Comparison of ENCODE assay signal across 12 mouse cellular contexts in the genomic region with DNA sequence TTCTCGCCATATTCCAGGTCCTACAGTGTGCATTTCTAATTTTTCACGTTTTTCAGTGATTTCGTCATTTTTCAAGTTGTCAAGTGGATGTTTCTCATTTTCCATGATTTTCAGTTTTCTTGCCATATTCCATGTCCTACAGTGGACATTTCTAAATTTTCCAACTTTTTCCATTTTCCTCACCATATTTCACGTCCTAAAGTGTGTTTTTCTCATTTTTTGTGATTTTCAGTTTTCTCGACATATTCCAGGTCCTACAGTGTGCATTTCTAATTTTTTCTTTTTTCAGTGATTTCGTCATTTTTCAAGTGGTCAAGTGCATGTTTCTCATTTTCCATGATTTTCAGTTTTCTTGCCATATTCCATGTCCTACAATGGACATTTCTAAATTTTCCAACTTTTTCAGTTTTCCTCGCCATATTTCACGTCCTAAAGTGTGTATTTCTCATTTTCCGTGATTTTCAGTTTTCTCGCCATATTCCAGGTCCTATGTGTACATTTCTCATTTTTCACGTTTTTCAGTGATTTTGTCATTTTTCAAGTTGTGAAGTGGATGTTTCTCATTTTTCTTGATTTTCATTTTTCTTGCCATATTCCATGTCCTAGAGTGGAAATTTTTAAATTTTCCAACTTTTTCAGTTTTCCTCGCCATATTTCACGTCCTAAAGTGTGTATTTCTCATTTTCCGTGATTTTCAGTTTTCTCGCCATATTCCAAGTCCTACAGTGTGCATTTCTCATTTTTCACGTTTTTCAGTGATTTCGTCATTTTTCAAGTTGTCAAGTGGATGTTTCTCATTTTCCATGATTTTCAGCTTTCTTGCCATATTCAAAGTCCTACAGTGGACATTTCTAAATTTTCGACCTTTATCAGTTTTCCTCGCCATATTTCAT. TPM values are rescaled to one million over a fixed set of nuclear protein-coding genes. Genes with fewer than 3 reads are reported as not detected.
DNase-seq lines count a peak whose midpoint lies in the region; ATAC-seq lines count a peak whose summit lies in the region.
"Not testable (repeated sequence)": the region's sequence is repeated elsewhere in the genome, so short reads cannot be mapped to it uniquely, and the experiment has no call there.
"Had no signal": no experiment of that assay in that cellular context is flagged by ENCODE, and none has a peak within 500 bp of the region (broad histone marks: within the 10 kb centered on the region; RNA-seq: fewer than 3 reads in every experiment).

No protein-coding gene starts in this region.

- not testable (repeated sequence) for H3K27ac ChIP-seq in limb, embryonic 13.5 days; midbrain, embryonic 13.5 days

- H3K4me1 ChIP-seq in limb, embryonic 13.5 days; midbrain, embryonic 13.5 days (replicated peaks): not testable (repeated sequence)

- H3K36me3 ChIP-seq in limb, embryonic 13.5 days; midbrain, embryonic 13.5 days: not testable (repeated sequence)

- ATAC-seq in limb, embryonic 13.5 days (ENCODE audit: low FRiP score, low read depth) = peak; percentile 64; the same call in 1 of the 2 replicates
- ATAC-seq in midbrain, embryonic 13.5 days = peak; percentile 79

- not testable (repeated sequence) for H3K9ac ChIP-seq in limb, embryonic 13.5 days; midbrain, embryonic 13.5 days (replicated peaks)

- H3K9me3 ChIP-seq in limb, embryonic 13.5 days; midbrain, embryonic 13.5 days: not testable (repeated sequence)

- DNase-seq in cerebellum, postnatal 10 days = peak; percentile 58 to 66
- DNase-seq in frontal cortex, postnatal 36 days (ENCODE audit: low spot score in 2 of 2) = peak; percentile 3 to 36
- peak; percentile 65 for DNase-seq in heart, postnatal 4 days
- DNase-seq in kidney, postnatal 36 days = peak; percentile 74 to 78
- DNase-seq in spleen, postnatal 10 days (ENCODE audit: low spot score in 2 of 2) = peak; percentile 80 to 83

- not testable (repeated sequence) for H3K4me3 ChIP-seq in limb, embryonic 13.5 days; midbrain, embryonic 13.5 days (replicated peaks)

- H3K27me3 ChIP-seq in limb, embryonic 13.5 days; midbrain, embryonic 13.5 days: not testable (repeated sequence)

- 75% methylated on average over 17 of the region's 19 CpGs for WGBS in limb, embryonic 13.5 days
- WGBS in midbrain, embryonic 13.5 days = 80% methylated on average over 16 of the region's 19 CpGs

- not testable (repeated sequence) for H3K4me2 ChIP-seq in limb, embryonic 13.5 days (replicated peaks); midbrain, embryonic 13.5 days (replicated peaks)

RNA-seq across cellular contexts. Expression of gene Gm10719, which starts 2.9 kb away (rescaled TPM):
- total RNA-seq in heart, postnatal 4 days (2021) = under 1 TPM; 0.52 to 0.54 TPM
- not detected in 2 replicates for polyA plus RNA-seq in limb, embryonic 13.5 days (2015; fragmentation: Nextera tagmentation; extraction: Ambion mirVana)
- polyA plus RNA-seq in midbrain, embryonic 13.5 days (2015; fragmentation: Nextera tagmentation; extraction: Ambion mirVana) = 1.3 and 1.4 TPM in 2 replicates
- polyA plus RNA-seq: cortical plate, adult 2 months; heart, postnatal 0 days; midbrain, embryonic 10.5 days; Patski; stomach, embryonic 15.5 days had no signal

RNA-seq across cellular contexts. Expression of gene Gm10718, which starts 3.3 kb away (rescaled TPM):
- 1 to 10 TPM in 1 of 2 experiments, under 1 TPM in 1; 0.45 to 1.1 TPM for total RNA-seq in heart, postnatal 4 days (2021)
- polyA plus RNA-seq in limb, embryonic 13.5 days (2015; fragmentation: Nextera tagmentation; extraction: Ambion mirVana) = 0.47 TPM in 1 of 2 replicates, not detected in the other
- 2.0 and 2.5 TPM in 2 replicates for polyA plus RNA-seq in midbrain, embryonic 13.5 days (2015; fragmentation: Nextera tagmentation; extraction: Ambion mirVana)
- polyA plus RNA-seq: midbrain, embryonic 10.5 days; Patski; stomach, embryonic 15.5 days had no signal

RNA-seq across cellular contexts. Expression of gene Gm10720, which starts 4.6 kb away (rescaled TPM):
- not detected for total RNA-seq in heart, postnatal 4 days (2021)
- polyA plus RNA-seq in limb, embryonic 13.5 days (2015; fragmentation: Nextera tagmentation; extraction: Ambion mirVana) = not detected in 2 replicates
- not detected in 2 replicates for polyA plus RNA-seq in midbrain, embryonic 13.5 days (2015; fragmentation: Nextera tagmentation; extraction: Ambion mirVana)
- polyA plus RNA-seq: cortical plate, adult 2 months; heart, postnatal 0 days; midbrain, embryonic 10.5 days; Patski; stomach, embryonic 15.5 days had no signal

RNA-seq across cellular contexts. Expression of gene Gm10717, which starts 5.1 kb away (rescaled TPM):
- not detected for total RNA-seq in heart, postnatal 4 days (2021)
- polyA plus RNA-seq in limb, embryonic 13.5 days (2015; fragmentation: Nextera tagmentation; extraction: Ambion mirVana) = not detected in 2 replicates
- 1.5 and 2.0 TPM in 2 replicates for polyA plus RNA-seq in midbrain, embryonic 13.5 days (2015; fragmentation: Nextera tagmentation; extraction: Ambion mirVana)
- polyA plus RNA-seq: cortical plate, adult 2 months; midbrain, embryonic 10.5 days; Patski; stomach, embryonic 15.5 days had no signal

RNA-seq across cellular contexts. Expression of gene Gm10721, which starts 7.1 kb away (rescaled TPM):
- under 1 TPM in 1 of 2 experiments, not detected in 1; 0.93 TPM for total RNA-seq in heart, postnatal 4 days (2021)
- polyA plus RNA-seq in limb, embryonic 13.5 days (2015; fragmentation: Nextera tagmentation; extraction: Ambion mirVana) = 0.31 TPM in 1 of 2 replicates, not detected in the other
- 0.37 and 0.51 TPM in 2 replicates for polyA plus RNA-seq in midbrain, embryonic 13.5 days (2015; fragmentation: Nextera tagmentation; extraction: Ambion mirVana)
- polyA plus RNA-seq: cortical plate, adult 2 months; heart, postnatal 0 days; midbrain, embryonic 10.5 days; Patski; stomach, embryonic 15.5 days had no signal

Comparison
In these comparisons a context has a peak if more than half of its experiments do, and no peak if none do; other contexts are left out.
1. DNase-seq: peak in every context shown above with its lines; median percentile 82 in spleen, postnatal 10 days; 76 in kidney, postnatal 36 days; 65 in heart, postnatal 4 days; 62 in cerebellum, postnatal 10 days; 20 in frontal cortex, postnatal 36 days.